Mouse (Mus musculus): ENCODE measurements around the gene Csrp3. TPM values are rescaled to one million over a fixed set of nuclear protein-coding genes. Genes with fewer than 3 reads are reported as not detected.

The Csrp3 gene
- total and polyA plus RNA-seq, 2 experiments from 2014 or later, result 0.23 TPM; not detected in 1

DNA sequence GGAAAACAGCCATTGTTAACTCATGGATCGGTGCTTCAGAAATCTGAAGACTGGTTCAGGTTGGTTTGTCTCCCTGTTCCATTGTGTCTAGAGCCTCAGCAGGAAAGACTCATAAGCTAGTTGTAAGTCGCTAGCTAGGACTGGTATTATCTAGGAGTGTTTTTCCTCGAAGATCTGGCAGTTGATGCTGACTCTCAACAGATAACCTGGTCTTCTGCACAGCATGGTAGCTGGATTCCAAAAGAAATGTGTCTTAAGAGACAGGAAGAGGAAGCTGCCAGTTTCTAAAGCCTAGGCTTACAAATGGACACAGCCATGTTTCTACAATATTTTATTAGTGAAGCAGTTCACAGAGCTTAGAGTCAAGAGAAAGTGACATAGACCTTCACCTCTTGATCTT is 56.4 kb downstream of the Csrp3 start:
- Histone ChIP-seq H3K36me3 (ENCODE audit: insufficient read depth, low read length) (no peaks in the 10 kb centered on the region; the same call in 1 of the 2 replicates), H3K27me3 (ENCODE audit: insufficient read depth, low read length) (no peaks in the 10 kb centered on the region), H3K4me2 (ENCODE audit: low read depth, low read length, poor library complexity, severe bottlenecking) (no peak overlapping the region), H3K9me3 (ENCODE audit: low read length) (no peaks in the 10 kb centered on the region), H3K9ac (replicated peaks; ENCODE audit: low read length, poor library complexity, severe bottlenecking) (no peak overlapping the region), H3K27ac (ENCODE audit: low read depth, low read length) (no peak overlapping the region), H3K4me1 (ENCODE audit: insufficient read depth, low read length) (peaks cover 8% of the 10 kb centered on the region; the same call in 1 of the 2 replicates), H3K4me3 (ENCODE audit: low read depth, low read length) (no peak overlapping the region)
- DNase-seq (ENCODE audit: low spot score), result no peak
- no peak for TF ChIP-seq CTCF (IDR thresholded peaks at IDR 0.05)
- ATAC-seq (ENCODE audit: low FRiP score), result no peak
- WGBS, result 65% methylated on average over 3 of the region's 3 CpGs

DNA sequence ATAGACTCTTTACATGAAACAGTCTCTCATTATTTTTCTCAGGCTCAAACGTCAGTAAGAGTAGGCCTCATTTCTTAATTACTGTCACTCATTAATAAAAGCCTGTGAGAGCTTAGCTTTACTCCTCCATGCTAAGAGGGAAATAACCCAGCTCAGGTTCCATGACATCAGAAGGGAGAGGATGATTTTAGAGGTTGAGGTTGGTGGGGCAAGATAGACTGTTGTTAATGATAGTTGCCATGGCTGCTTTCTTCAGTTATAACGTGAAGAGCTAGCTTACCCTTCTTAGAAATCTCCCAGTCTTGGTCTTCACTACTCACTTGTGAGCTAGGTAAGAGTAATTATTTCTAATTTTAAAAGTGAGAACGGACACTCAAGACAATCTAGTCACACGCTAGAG is 57.7 kb downstream of the Csrp3 start:
- H3K9me3 ChIP-seq (ENCODE audit: low read length), result no peaks in the 10 kb centered on the region
- H3K4me2 ChIP-seq (ENCODE audit: low read depth, low read length, poor library complexity, severe bottlenecking), result peak overlapping the region; percentile 64
- DNase-seq (ENCODE audit: low spot score) (no peak), ATAC-seq (ENCODE audit: low FRiP score) (no peak)
- 0 out of 2 replicates have a peak overlapping the region, but pooled peaks have one; percentile 3 for H3K4me3 ChIP-seq (ENCODE audit: low read depth, low read length)
- no peak overlapping the region for H3K27ac ChIP-seq (ENCODE audit: low read depth, low read length)
- TF ChIP-seq CTCF (IDR thresholded peaks at IDR 0.05), result no peak
- no peaks in the 10 kb centered on the region for H3K27me3 ChIP-seq (ENCODE audit: insufficient read depth, low read length)
- 59% methylated on average over 4 of the region's 4 CpGs for WGBS
- no peak overlapping the region for H3K9ac ChIP-seq (replicated peaks; ENCODE audit: low read length, poor library complexity, severe bottlenecking)
- H3K4me1 ChIP-seq (ENCODE audit: insufficient read depth, low read length), result peaks cover 8% of the 10 kb centered on the region; the same call in 1 of the 2 replicates
- H3K36me3 ChIP-seq (ENCODE audit: insufficient read depth, low read length), result no peaks in the 10 kb centered on the region

- Histone ChIP-seq H3K4me3 (ENCODE audit: low read depth, low read length) (peak within 1 kb of the TSS; percentile 67), H3K4me1 (ENCODE audit: insufficient read depth, low read length) (peaks cover 8% of the 10 kb centered on the region; the same call in 1 of the 2 replicates), H3K27ac (ENCODE audit: low read depth, low read length) (peak within 1 kb of the TSS; percentile 83), H3K9ac (replicated peaks; ENCODE audit: low read length, poor library complexity, severe bottlenecking) (peak within 1 kb of the TSS; percentile 80), H3K27me3 (ENCODE audit: insufficient read depth, low read length) (no peaks in the 10 kb centered on the region), H3K36me3 (ENCODE audit: insufficient read depth, low read length) (no peaks in the 10 kb centered on the region), H3K9me3 (ENCODE audit: low read length) (no peaks in the 10 kb centered on the region), H3K4me2 (ENCODE audit: low read depth, low read length, poor library complexity, severe bottlenecking) (peak within 1 kb of the TSS; percentile 64)
- peak; percentile 95 for DNase-seq (ENCODE audit: low spot score)
- ATAC-seq (ENCODE audit: low FRiP score), result peak; percentile 99
- whole genome bisulfite sequencing, result under 1% methylated on average over 54 of the region's 57 CpGs
- no peak for TF ChIP-seq CTCF (IDR thresholded peaks at IDR 0.05)
These were observed 58.8 kb downstream of the Csrp3 start, which contains the start of gene Zdhhc13 for GRCm38 (mm10) chr7:48788851-48789572. TSS of gene Zdhhc13 (plus strand) at chr7:48789003.

DNA sequence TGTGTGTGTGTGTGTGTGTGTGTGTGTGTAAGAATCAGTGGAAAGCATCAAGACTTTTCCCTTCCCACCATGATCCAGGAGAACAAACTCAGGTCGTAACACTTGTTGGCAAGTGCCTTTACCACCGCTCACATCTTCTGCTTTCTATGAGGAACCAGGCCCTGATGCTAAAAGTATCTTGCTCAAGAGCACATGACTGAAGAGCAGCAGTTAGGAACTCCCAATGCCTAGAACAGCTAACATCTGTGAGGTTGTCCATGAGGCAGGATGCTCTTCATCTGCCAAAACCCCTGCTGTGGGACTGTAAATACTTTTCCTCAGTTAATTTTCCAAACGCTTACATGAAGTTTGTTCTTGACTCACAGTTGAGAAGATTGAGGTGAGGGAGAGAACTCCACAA is 59.5 kb downstream of the Csrp3 start:
- WGBS, result 70% methylated on average over 3 of the region's 3 CpGs
- no peak for TF ChIP-seq CTCF (IDR thresholded peaks at IDR 0.05)
- no peaks in the 10 kb centered on the region for H3K27me3 ChIP-seq (ENCODE audit: insufficient read depth, low read length)
- no peak; the same call in 1 of the 2 replicates for ATAC-seq (ENCODE audit: low FRiP score)
- H3K9ac ChIP-seq (replicated peaks; ENCODE audit: low read length, poor library complexity, severe bottlenecking), result no peak overlapping the region
- H3K4me3 ChIP-seq (ENCODE audit: low read depth, low read length), result peak overlapping the region; percentile 67
- H3K36me3 ChIP-seq (ENCODE audit: insufficient read depth, low read length), result no peaks in the 10 kb centered on the region
- DNase-seq (ENCODE audit: low spot score), result peak; percentile 3
- H3K4me2 ChIP-seq (ENCODE audit: low read depth, low read length, poor library complexity, severe bottlenecking), result peak overlapping the region; percentile 64
- no peak overlapping the region for H3K27ac ChIP-seq (ENCODE audit: low read depth, low read length)
- H3K9me3 ChIP-seq (ENCODE audit: low read length), result no peaks in the 10 kb centered on the region
- peaks cover 8% of the 10 kb centered on the region; the same call in 1 of the 2 replicates for H3K4me1 ChIP-seq (ENCODE audit: insufficient read depth, low read length)

- Histone ChIP-seq H3K4me2 (ENCODE audit: low read depth, low read length, poor library complexity, severe bottlenecking) (no peak overlapping the region), H3K9me3 (ENCODE audit: low read length) (no peaks in the 10 kb centered on the region), H3K9ac (replicated peaks; ENCODE audit: low read length, poor library complexity, severe bottlenecking) (no peak overlapping the region), H3K4me1 (ENCODE audit: insufficient read depth, low read length) (0 out of 2 replicates have a peak, but pooled peaks cover 1% of the 10 kb centered on the region), H3K4me3 (ENCODE audit: low read depth, low read length) (no peak overlapping the region), H3K36me3 (ENCODE audit: insufficient read depth, low read length) (no peaks in the 10 kb centered on the region), H3K27ac (ENCODE audit: low read depth, low read length) (no peak overlapping the region), H3K27me3 (ENCODE audit: insufficient read depth, low read length) (no peaks in the 10 kb centered on the region)
- WGBS, result 85% methylated on average over 11 of the region's 11 CpGs
- no peak for DNase-seq (ENCODE audit: low spot score)
- no peak for ATAC-seq (ENCODE audit: low FRiP score)
- TF ChIP-seq CTCF (IDR thresholded peaks at IDR 0.05), result no peak
These were observed 62.9 kb downstream of the Csrp3 start for GRCm38 (mm10) chr7:48784773-48785523.

GRCm38 (mm10) chr7:48782432-48782831 is 65.4 kb downstream of the Csrp3 start:
- Histone ChIP-seq H3K4me2 (ENCODE audit: low read depth, low read length, poor library complexity, severe bottlenecking) (no peak overlapping the region), H3K36me3 (ENCODE audit: insufficient read depth, low read length) (no peaks in the 10 kb centered on the region), H3K9me3 (ENCODE audit: low read length) (no peaks in the 10 kb centered on the region), H3K4me3 (ENCODE audit: low read depth, low read length) (no peak overlapping the region), H3K4me1 (ENCODE audit: insufficient read depth, low read length) (no peaks in the 10 kb centered on the region), H3K27me3 (ENCODE audit: insufficient read depth, low read length) (no peaks in the 10 kb centered on the region), H3K27ac (ENCODE audit: low read depth, low read length) (no peak overlapping the region), H3K9ac (replicated peaks; ENCODE audit: low read length, poor library complexity, severe bottlenecking) (no peak overlapping the region)
- TF ChIP-seq CTCF (IDR thresholded peaks at IDR 0.05), result no peak
- no peak for DNase-seq (ENCODE audit: low spot score)
- ATAC-seq (ENCODE audit: low FRiP score), result no peak
- WGBS, result 95% methylated on average over 4 of the region's 4 CpGs

Other genes starting within 250 kb of the Csrp3 start
- not detected in 2 replicates for gene Mrgprb3, start 204.2 kb downstream of the Csrp3 start, total RNA-seq (2014; rRNA removed)
- not detected in 2 replicates for gene Mrgprb3, start 204.2 kb downstream of the Csrp3 start, polyA plus RNA-seq (2015; fragmentation: Nextera tagmentation; extraction: Ambion mirVana)
- gene Zdhhc13, start 59.0 kb downstream of the Csrp3 start, total RNA-seq (2014; rRNA removed), result 37.3 and 43.0 TPM in 2 replicates
- gene Zdhhc13, start 59.0 kb downstream of the Csrp3 start, polyA plus RNA-seq (2015; fragmentation: Nextera tagmentation; extraction: Ambion mirVana), result 21.2 and 24.3 TPM in 2 replicates
- gene E2f8, start 33.6 kb upstream of the Csrp3 start, total RNA-seq (2014; rRNA removed), result 1.0 and 1.8 TPM in 2 replicates
- 0.53 and 0.70 TPM in 2 replicates for gene E2f8, start 33.6 kb upstream of the Csrp3 start, polyA plus RNA-seq (2015; fragmentation: Nextera tagmentation; extraction: Ambion mirVana)
- gene Nav2, start 60.7 kb upstream of the Csrp3 start, total RNA-seq (2014; rRNA removed), result 53.8 and 67.5 TPM in 2 replicates
- 12.4 and 18.3 TPM in 2 replicates for gene Nav2, start 60.7 kb upstream of the Csrp3 start, polyA plus RNA-seq (2015; fragmentation: Nextera tagmentation; extraction: Ambion mirVana)